Comparison of ENCODE assay signal across 8 mouse cellular contexts in the genomic region with DNA sequence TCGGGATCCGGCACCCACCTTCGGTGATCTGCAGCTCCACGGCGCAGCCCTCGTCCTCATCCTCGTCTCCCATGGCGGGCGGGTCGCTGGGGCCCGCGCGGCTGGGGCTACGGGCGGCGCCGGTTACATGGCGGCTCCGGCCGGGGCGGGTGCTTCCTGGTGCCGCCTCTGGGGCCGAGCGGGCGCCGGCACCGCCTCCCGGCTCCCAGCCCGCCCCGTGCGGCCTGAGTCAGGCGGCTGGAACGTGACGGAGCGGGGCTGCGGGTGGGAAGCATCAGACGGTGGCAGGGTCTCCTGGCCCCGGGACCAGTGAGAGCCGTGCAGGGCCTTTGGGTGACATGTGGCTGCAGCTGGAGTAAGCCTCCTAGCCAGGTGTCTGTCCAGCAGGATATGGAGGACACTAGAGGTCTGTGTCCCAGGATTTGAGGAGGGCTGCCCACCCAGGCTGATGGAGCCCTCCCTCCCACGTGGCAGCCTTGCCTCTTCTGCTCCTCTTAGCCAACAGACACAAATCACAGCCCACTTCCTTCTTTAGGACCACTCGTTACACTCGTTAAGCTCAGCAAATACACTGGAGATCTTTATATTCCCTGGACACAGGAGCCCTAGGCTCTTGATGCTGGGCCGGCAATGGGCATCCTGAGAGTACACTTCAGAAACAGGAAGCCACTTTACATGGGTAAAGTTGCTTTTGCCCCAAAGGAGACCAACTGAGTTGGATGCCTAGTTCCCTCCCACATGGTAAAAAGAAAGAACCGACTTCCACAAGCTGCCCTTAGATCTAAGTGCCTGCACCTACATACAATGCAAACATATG. TPM values are rescaled to one million over a fixed set of nuclear protein-coding genes. Genes with fewer than 3 reads are reported as not detected.
DNase-seq lines count a peak whose midpoint lies in the region; ATAC-seq and TF ChIP-seq lines count a peak whose summit lies in the region.

A gene (minus strand): TSS at position 162 of the 817 bp plus-strand sequence.

- TF ChIP-seq CTCF in MEL (IDR thresholded peaks at IDR 0.05 in 2 of 3, conservative IDR thresholded peaks at IDR 0.05 in 1 of 3; ENCODE audit: control insufficient read depth in 1 of 3, insufficient read depth in 1 of 3, low read depth in 2 of 3, low read length in 3 of 3, poor library complexity in 1 of 3, severe bottlenecking in 1 of 3): no peak
- no peak for TF ChIP-seq CTCF in cerebellum, adult 2 months (IDR thresholded peaks at IDR 0.05; ENCODE audit: borderline replicate concordance, insufficient read depth, low read depth, low read length)
- TF ChIP-seq CTCF in olfactory bulb, adult 2 months (IDR thresholded peaks at IDR 0.05; ENCODE audit: insufficient read depth, low read depth, low read length): no peak

- peak within 1 kb of the TSS; percentile 85 for H3K9ac ChIP-seq in MEL (ENCODE audit: control insufficient read depth, low read depth, low read length, poor library complexity, severe bottlenecking)
- H3K9ac ChIP-seq in lung, embryonic 15.5 days: peak within 1 kb of the TSS; percentile 75

- peak; percentile 17 to 60; a peak in 2 of 4 replicates for TF ChIP-seq POLR2A in MEL (IDR thresholded peaks at IDR 0.05; ENCODE audit: control insufficient read depth in 1 of 2, insufficient read depth in 1 of 2, low read depth in 1 of 2, low read length in 2 of 2, poor library complexity in 1 of 2)
- peak; percentile 56; the same call in 1 of the 2 replicates for TF ChIP-seq POLR2A in cerebellum, adult 2 months (IDR thresholded peaks at IDR 0.05; ENCODE audit: borderline replicate concordance, insufficient read depth, low read length)
- TF ChIP-seq POLR2A in olfactory bulb, adult 2 months (IDR thresholded peaks at IDR 0.05; ENCODE audit: insufficient read depth, low read depth, low read length): peak; percentile 62

- H3K9me3 ChIP-seq in MEL (replicated peaks; ENCODE audit: insufficient read depth, low read length): no peaks in the 10 kb centered on the region
- no peaks in the 10 kb centered on the region for H3K9me3 ChIP-seq in hindbrain, embryonic 10.5 days
- H3K9me3 ChIP-seq in lung, embryonic 15.5 days: no peaks in the 10 kb centered on the region

- H3K4me2 ChIP-seq in lung, embryonic 15.5 days: peak within 1 kb of the TSS; percentile 96

- peak; percentile 63 for DNase-seq in MEL (ENCODE audit: low read depth, low spot score)
- peak; percentile 71 to 76 for DNase-seq in cerebellum, adult 2 months
- DNase-seq in hindbrain, embryonic 10.5 days (ENCODE audit: low spot score): peak; percentile 53
- DNase-seq in layer of hippocampus, adult 9-11 months: peak; percentile 64
- DNase-seq in thymus, postnatal 4 days: peak; percentile 72

- no peak within 1 kb of the TSS for H3K27ac ChIP-seq in MEL (ENCODE audit: control insufficient read depth, low read depth, low read length)
- peak within 1 kb of the TSS; percentile 60 for H3K27ac ChIP-seq in cerebellum, adult 2 months (ENCODE audit: insufficient read depth, low read length)
- peak within 1 kb of the TSS; percentile 84 for H3K27ac ChIP-seq in hindbrain, embryonic 10.5 days
- H3K27ac ChIP-seq in lung, embryonic 15.5 days: peak within 1 kb of the TSS; percentile 91
- H3K27ac ChIP-seq in olfactory bulb, adult 2 months (ENCODE audit: insufficient read depth, low read depth, low read length): peak within 1 kb of the TSS; percentile 52; the same call in 1 of the 2 replicates

- peaks cover 3% of the 10 kb centered on the region; the same call in 1 of the 2 replicates for H3K79me2 ChIP-seq in MEL (ENCODE audit: control insufficient read depth, insufficient read depth, low read length, poor library complexity)

- ATAC-seq in frontal cortex, adult (ENCODE audit: low TSS enrichment): peak; percentile 73
- peak; percentile 91 for ATAC-seq in lung, embryonic 15.5 days (ENCODE audit: borderline replicate concordance, extremely low read depth, low FRiP score, low TSS enrichment)

- H3K4me1 ChIP-seq in MEL (ENCODE audit: control insufficient read depth in 1 of 2, insufficient read depth in 2 of 2, low read length in 2 of 2): peaks cover 2 to 7% of the 10 kb centered on the region in 2 experiments; a peak in 2 of 4 replicates
- peaks cover 8% of the 10 kb centered on the region for H3K4me1 ChIP-seq in cerebellum, adult 2 months (ENCODE audit: control insufficient read depth, insufficient read depth, low read length)
- peaks cover 31% of the 10 kb centered on the region for H3K4me1 ChIP-seq in hindbrain, embryonic 10.5 days (replicated peaks)
- peaks cover 14% of the 10 kb centered on the region for H3K4me1 ChIP-seq in lung, embryonic 15.5 days
- peaks cover 18% of the 10 kb centered on the region for H3K4me1 ChIP-seq in olfactory bulb, adult 2 months (ENCODE audit: control insufficient read depth, insufficient read depth, low read length)

- H3K4me3 ChIP-seq in MEL (ENCODE audit: control insufficient read depth in 1 of 2, insufficient read depth in 1 of 2, low read depth in 2 of 2, low read length in 2 of 2): peak within 1 kb of the TSS; percentile 92 to 99
- peak within 1 kb of the TSS; percentile 84 for H3K4me3 ChIP-seq in cerebellum, adult 2 months (replicated peaks; ENCODE audit: insufficient read depth, low read depth, low read length)
- H3K4me3 ChIP-seq in hindbrain, embryonic 10.5 days: peak within 1 kb of the TSS; percentile 74
- peak within 1 kb of the TSS; percentile 72 for H3K4me3 ChIP-seq in lung, embryonic 15.5 days
- peak within 1 kb of the TSS; percentile 56 for H3K4me3 ChIP-seq in olfactory bulb, adult 2 months (ENCODE audit: insufficient read depth, low read depth, low read length)

- H3K36me3 ChIP-seq in MEL (ENCODE audit: control insufficient read depth in 1 of 2, insufficient read depth in 2 of 2, low read length in 2 of 2): peaks cover 0 to 2% of the 10 kb centered on the region in 2 experiments; a peak in 2 of 4 replicates
- no peaks in the 10 kb centered on the region for H3K36me3 ChIP-seq in hindbrain, embryonic 10.5 days
- peaks cover 22% of the 10 kb centered on the region for H3K36me3 ChIP-seq in lung, embryonic 15.5 days

- no peak for TF ChIP-seq RAD21 in MEL (IDR thresholded peaks at IDR 0.05; ENCODE audit: low read depth, low read length)

- 2% methylated on average over 44 of the region's 44 CpGs for WGBS in cerebellum, adult 2 months
- WGBS in hindbrain, embryonic 10.5 days: 3% methylated on average over 44 of the region's 44 CpGs
- WGBS in lung, embryonic 15.5 days: 1% methylated on average over 44 of the region's 44 CpGs
- WGBS in olfactory bulb, adult 2 months: 2% methylated on average over 44 of the region's 44 CpGs

- no peak for TF ChIP-seq EP300 in MEL (IDR thresholded peaks at IDR 0.05; ENCODE audit: low read depth in 1 of 2, low read length in 2 of 2)

- no peaks in the 10 kb centered on the region for H3K27me3 ChIP-seq in MEL (ENCODE audit: control insufficient read depth in 1 of 2, insufficient read depth in 2 of 2, low read length in 2 of 2)
- no peaks in the 10 kb centered on the region for H3K27me3 ChIP-seq in cerebellum, adult 2 months (ENCODE audit: control insufficient read depth, insufficient read depth, low read length)
- peaks cover 99% of the 10 kb centered on the region for H3K27me3 ChIP-seq in hindbrain, embryonic 10.5 days (ENCODE audit: insufficient read depth, poor library complexity, severe bottlenecking)
- peaks cover 13% of the 10 kb centered on the region; the same call in 1 of the 2 replicates for H3K27me3 ChIP-seq in lung, embryonic 15.5 days

TF ChIP-seq in MEL, 35 proteins besides CTCF, POLR2A, EP300 and RAD21:
- TF ChIP-seq BHLHE40 (IDR thresholded peaks at IDR 0.05; ENCODE audit: borderline replicate concordance, low read depth, low read length): peak; percentile 74; the same call in 1 of the 2 replicates
- TF ChIP-seq POLR2AphosphoS2 (IDR thresholded peaks at IDR 0.05; ENCODE audit: low read length): peak; percentile 33; the same call in 1 of the 2 replicates
- TF ChIP-seq MYB (IDR thresholded peaks at IDR 0.05; ENCODE audit: low read depth, low read length): no peak
- 0 out of 2 replicates have a peak, but pooled peaks have one; percentile 15 for TF ChIP-seq TBP (IDR thresholded peaks at IDR 0.05; ENCODE audit: low read depth, low read length)
- 0 out of 2 replicates have a peak, but pooled peaks have one; percentile 74 for TF ChIP-seq UBTF (IDR thresholded peaks at IDR 0.05; ENCODE audit: borderline replicate concordance, insufficient read depth, low read depth, low read length)
- no peak for TF ChIP-seq USF2 (IDR thresholded peaks at IDR 0.05; ENCODE audit: borderline replicate concordance in 1 of 2, insufficient read depth in 1 of 2, low read depth in 1 of 2, low read length in 2 of 2)
- no peak for TF ChIP-seq ZC3H11A (IDR thresholded peaks at IDR 0.05; ENCODE audit: low read depth, low read length)
- TF ChIP-seq NELFE (IDR thresholded peaks at IDR 0.05; ENCODE audit: low read depth, low read length): peak; percentile 50; the same call in 1 of the 2 replicates
- peak; percentile 45; the same call in 1 of the 2 replicates for TF ChIP-seq ELF1 (IDR thresholded peaks at IDR 0.05; ENCODE audit: low read depth, low read length)
- TF ChIP-seq MYC (IDR thresholded peaks at IDR 0.05; ENCODE audit: low read depth, low read length): 0 out of 2 replicates have a peak, but pooled peaks have one; percentile 63
- peak; percentile 5; the same call in 1 of the 2 replicates for TF ChIP-seq RCOR1 (IDR thresholded peaks at IDR 0.05; ENCODE audit: low read depth, low read length)
- TF ChIP-seq ZMIZ1 (IDR thresholded peaks at IDR 0.05; ENCODE audit: low read depth, low read length): peak; percentile 73
- TF ChIP-seq MEF2A (IDR thresholded peaks at IDR 0.05; ENCODE audit: extremely low read depth, insufficient replicate concordance, low read depth, low read length, poor library complexity, severe bottlenecking): no peak

RNA-seq across cellular contexts. Expression of the gene that starts here (rescaled TPM):
- 4.7 and 4.9 TPM in 2 replicates for total RNA-seq in MEL (2012; rRNA removed)
- polyA plus RNA-seq in MEL (2012; ENCODE audit: insufficient read depth in 1 of 2, insufficient read length in 2 of 2, low read depth in 1 of 2, low replicate concordance in 2 of 2, missing spikeins in 1 of 2): 1 to 10 TPM in 1 of 2 experiments, not detected in 1; 7.3 TPM
- polyA plus RNA-seq in cerebellum, adult 2 months (2012; rRNA removed): 26.3 and 28.7 TPM in 2 replicates
- polyA plus RNA-seq in hindbrain, embryonic 10.5 days (2016; fragmentation: Nextera tagmentation; extraction: Ambion mirVana): 6.2 and 7.7 TPM in 2 replicates
- 33.4 and 36.1 TPM in 2 replicates for polyA plus RNA-seq in lung, embryonic 15.5 days (2015; fragmentation: Nextera tagmentation; extraction: Ambion mirVana)
- not detected in 2 replicates for polyA plus RNA-seq in olfactory bulb, adult 2 months (2012; ENCODE audit: insufficient read depth, insufficient read length, low replicate concordance, missing spikeins)
